Mouse (Mus musculus) kidney, embryonic 14.5 days (tissue): Measurements from ENCODE around the gene Etnk1. TPM values are rescaled to one million over a fixed set of nuclear protein-coding genes. Genes with fewer than 3 reads are reported as not detected.

Source experiments
- ATAC-seq: fragments of 200-750 bp; cut with Nextera tagmentation; 2 replicates; pipeline ENCODE4 v1.8.0; 2017; ENCODE audit warnings: moderate number of reproducible peaks, mild to moderate bottlenecking, moderate TSS enrichment, moderate library complexity; ENCODE audit not compliant: low FRiP score, low TSS enrichment
- H3K27ac ChIP-seq: fragments of 300-500 bp; sonication (generic); 2 replicates; pipeline ENCODE4 v1.5.1; 2014; ENCODE audit warnings: low read depth, mild to moderate bottlenecking, low read length, moderate library complexity, mixed read lengths
- H3K27me3 ChIP-seq: fragments of 300-500 bp; sonication (generic); 2 replicates; pipeline ENCODE4 v1.6.1; 2014; ENCODE audit warnings: mild to moderate bottlenecking, low read length; ENCODE audit not compliant: control insufficient read depth, insufficient read depth
- H3K36me3 ChIP-seq: fragments of 300-500 bp; sonication (generic); 2 replicates; pipeline ENCODE4 v1.6.1; 2014; ENCODE audit warnings: low read length, mixed read lengths; ENCODE audit not compliant: control insufficient read depth, insufficient read depth
- H3K4me1 ChIP-seq: fragments of 300-500 bp; sonication (generic); 2 replicates; pipeline ENCODE4 v1.6.1; 2014; ENCODE audit warnings: low read length, mixed read lengths; ENCODE audit not compliant: control insufficient read depth, insufficient read depth
- H3K4me2 ChIP-seq: fragments of 300-500 bp; sonication (generic); replicated peaks from 2 replicates; pipeline ENCODE4 v1.6.1; 2014; ENCODE audit warnings: low read depth, mild to moderate bottlenecking, low read length
- H3K4me3 ChIP-seq: fragments of 300-500 bp; sonication (generic); 2 replicates; pipeline ENCODE4 v1.5.1; 2014; ENCODE audit warnings: mild to moderate bottlenecking, low read length
- H3K9ac ChIP-seq: fragments of 300-500 bp; sonication (generic); 2 replicates; pipeline ENCODE4 v1.6.1; 2014; ENCODE audit warnings: low read depth, mild to moderate bottlenecking, low read length, moderate library complexity
- H3K9me3 ChIP-seq: fragments of 300-500 bp; sonication (generic); 2 replicates; pipeline ENCODE4 v1.6.1; 2016; ENCODE audit warnings: low read length; ENCODE audit not compliant: control insufficient read depth
- WGBS: fragments of 180-500 bp; shearing (Covaris S2); extraction: QIAGEN DNeasy Blood & Tissue Kit; methylation state at CpG from one replicate; pipeline ENCODE4 v1.1.7; 2014; 5-methylcytosine and 5-hydroxymethylcytosine counted together
- polyA plus RNA-seq: library from polyadenylated mRNA; unstranded; fragments of >200 nt; fragmentation: Nextera tagmentation; extraction: Ambion mirVana; gene quantifications from 2 replicates; pipeline ENCODE4 v1.2.1, GENCODE M21; 2014

Etnk1 gene
- polyA plus RNA-seq, 1 experiment from 2014 or later = 33.1 TPM

- Histone ChIP-seq H3K9ac (no peak overlapping the region), H3K4me1 (peaks cover 10% of the 10 kb centered on the region)
- 94% methylated on average over 4 of the region's 4 CpGs for WGBS
Measured at GRCm38 (mm10) chr6:143174226-143174625, 7.2 kb downstream of the Etnk1 start.

GRCm38 (mm10) chr6:143174906-143175656 lies 8.1 kb downstream of the Etnk1 start:
- Histone ChIP-seq H3K9me3 (no peaks in the 10 kb centered on the region), H3K4me2 (no peak overlapping the region), H3K36me3 (peaks cover 26% of the 10 kb centered on the region), H3K4me3 (no peak overlapping the region), H3K27me3 (no peaks in the 10 kb centered on the region), H3K9ac (no peak overlapping the region), H3K27ac (no peak overlapping the region), H3K4me1 (peaks cover 5% of the 10 kb centered on the region; the same call in 1 of the 2 replicates)
- 34% methylated on average over 3 of the region's 3 CpGs for WGBS
- ATAC-seq = peak; percentile 38; the same call in 1 of the 2 replicates

More at GRCm38 (mm10) chr6:143174226-143174625, 7.2 kb downstream of the Etnk1 start:
- H3K27me3 ChIP-seq = no peaks in the 10 kb centered on the region
- H3K9me3 ChIP-seq = no peaks in the 10 kb centered on the region
- no peak overlapping the region for H3K4me2 ChIP-seq
- H3K36me3 ChIP-seq = peaks cover 26% of the 10 kb centered on the region
- no peak for ATAC-seq
- H3K27ac ChIP-seq = no peak overlapping the region
- H3K4me3 ChIP-seq = no peak overlapping the region

- ATAC-seq = no peak
- Histone ChIP-seq H3K27me3 (no peaks in the 10 kb centered on the region), H3K4me2 (no peak overlapping the region), H3K4me3 (no peak overlapping the region), H3K36me3 (peaks cover 27% of the 10 kb centered on the region), H3K4me1 (peaks cover 5% of the 10 kb centered on the region; the same call in 1 of the 2 replicates), H3K27ac (no peak overlapping the region), H3K9ac (no peak overlapping the region), H3K9me3 (no peaks in the 10 kb centered on the region)
- WGBS = 94% methylated on average over 9 of the region's 9 CpGs
Measured at GRCm38 (mm10) chr6:143176076-143176475, 9.1 kb downstream of the Etnk1 start.

GRCm38 (mm10) chr6:143176591-143176990 lies 9.6 kb downstream of the Etnk1 start:
- Histone ChIP-seq H3K27ac (no peak overlapping the region), H3K9ac (no peak overlapping the region), H3K27me3 (no peaks in the 10 kb centered on the region), H3K36me3 (peaks cover 29% of the 10 kb centered on the region), H3K4me1 (peaks cover 5% of the 10 kb centered on the region; the same call in 1 of the 2 replicates), H3K4me2 (no peak overlapping the region), H3K9me3 (no peaks in the 10 kb centered on the region), H3K4me3 (no peak overlapping the region)
- ATAC-seq = no peak
- 84% methylated on average over 9 of the region's 9 CpGs for WGBS

GRCm38 (mm10) chr6:143179181-143179580 lies 12.2 kb downstream of the Etnk1 start:
- Histone ChIP-seq H3K27me3 (no peaks in the 10 kb centered on the region), H3K27ac (no peak overlapping the region), H3K9me3 (no peaks in the 10 kb centered on the region), H3K4me1 (peaks cover 5% of the 10 kb centered on the region; the same call in 1 of the 2 replicates), H3K4me3 (no peak overlapping the region), H3K36me3 (peaks cover 37% of the 10 kb centered on the region), H3K9ac (no peak overlapping the region), H3K4me2 (no peak overlapping the region)
- 96% methylated on average over 4 of the region's 4 CpGs for WGBS
- ATAC-seq = no peak

GRCm38 (mm10) chr6:143179733-143180132 lies 12.7 kb downstream of the Etnk1 start:
- Histone ChIP-seq H3K9me3 (no peaks in the 10 kb centered on the region), H3K9ac (no peak overlapping the region), H3K4me2 (no peak overlapping the region), H3K36me3 (peaks cover 41% of the 10 kb centered on the region), H3K27me3 (no peaks in the 10 kb centered on the region), H3K4me1 (peaks cover 5% of the 10 kb centered on the region; the same call in 1 of the 2 replicates), H3K4me3 (no peak overlapping the region), H3K27ac (no peak overlapping the region)
- no peak for ATAC-seq
- WGBS = 82% methylated on average over 2 of the region's 2 CpGs

- ATAC-seq = no peak
- WGBS = 70% methylated on average over 14 of the region's 14 CpGs
- peaks cover 46% of the 10 kb centered on the region for H3K36me3 ChIP-seq
- no peaks in the 10 kb centered on the region for H3K4me1 ChIP-seq
- no peak overlapping the region for H3K27ac ChIP-seq
- H3K9ac ChIP-seq = no peak overlapping the region
- no peak overlapping the region for H3K4me3 ChIP-seq
- H3K27me3 ChIP-seq = no peaks in the 10 kb centered on the region
- no peak overlapping the region for H3K4me2 ChIP-seq
- no peaks in the 10 kb centered on the region for H3K9me3 ChIP-seq
Measured at GRCm38 (mm10) chr6:143180511-143180910, 13.5 kb downstream of the Etnk1 start.

GRCm38 (mm10) chr6:143184099-143184498 lies 17.1 kb downstream of the Etnk1 start:
- no peaks in the 10 kb centered on the region for H3K4me1 ChIP-seq
- 86% methylated on average over 3 of the region's 3 CpGs for WGBS
- H3K36me3 ChIP-seq = peaks cover 54% of the 10 kb centered on the region
- no peaks in the 10 kb centered on the region for H3K27me3 ChIP-seq
- no peaks in the 10 kb centered on the region for H3K9me3 ChIP-seq
- H3K4me3 ChIP-seq = no peak overlapping the region
- no peak for ATAC-seq
- H3K9ac ChIP-seq = no peak overlapping the region
- H3K27ac ChIP-seq = no peak overlapping the region
- no peak overlapping the region for H3K4me2 ChIP-seq

GRCm38 (mm10) chr6:143184745-143185144 lies 17.7 kb downstream of the Etnk1 start:
- Histone ChIP-seq H3K27me3 (no peaks in the 10 kb centered on the region), H3K4me2 (no peak overlapping the region), H3K4me1 (no peaks in the 10 kb centered on the region), H3K27ac (no peak overlapping the region), H3K9ac (no peak overlapping the region), H3K4me3 (no peak overlapping the region), H3K36me3 (peaks cover 55% of the 10 kb centered on the region), H3K9me3 (no peaks in the 10 kb centered on the region)
- no peak for ATAC-seq
- WGBS = 73% methylated on average over 5 of the region's 5 CpGs
